Mouse (Mus musculus) central nervous system, embryonic 14 days (tissue): ENCODE measurements around the gene Fbxo11. TPM values are rescaled to one million over a fixed set of nuclear protein-coding genes. Genes with fewer than 3 reads are reported as not detected.

Experiments
- polyA plus RNA-seq: library from polyadenylated mRNA; depleted of rRNA; stranded (reverse); fragments of >200 nt; gene quantifications from 2 replicates; pipeline ENCODE4 v1.2.3, GENCODE M21; 2012; rRNA removed

The Fbxo11 gene
- polyA plus RNA-seq, result 88.4 and 104 TPM in 2 replicates

GRCm38 (mm10) chr17:88065031-88065800 lies at the start of gene Fbxo11:
TSS of gene Fbxo11 (minus strand) at chr17:88065291.

GRCm38 (mm10) chr17:87974629-87975228 lies 90.4 kb downstream of the Fbxo11 start, which contains the start of gene Msh6:
TSS of gene Msh6 (plus strand) at chr17:87975062.

Other genes starting within 250 kb of the Fbxo11 start
- gene Rpl36-ps4, start 144.3 kb downstream of the Fbxo11 start, polyA plus RNA-seq, result not detected in 2 replicates
- gene Msh6, start 90.2 kb downstream of the Fbxo11 start, polyA plus RNA-seq, result 20.4 and 23.1 TPM in 2 replicates